Mouse (Mus musculus) liver, postnatal 0 days (tissue): ENCODE measurements around the gene Gfpt2.

Experiments used
- CTCF ChIP-seq: sonication (generic); IDR thresholded peaks from 2 replicates; pipeline ENCODE4 v1.5.1; 2016; ENCODE audit warnings: antibody characterized with exemption, low read depth
- EP300 ChIP-seq: IDR thresholded peaks from 2 replicates; pipeline ENCODE4 v1.6.1; 2016; ENCODE audit warnings: antibody characterized with exemption, low read depth, mild to moderate bottlenecking

GRCm38 (mm10) chr11:49845958-49846357 is 52.0 kb downstream of the Gfpt2 start:
- no peak for TF ChIP-seq EP300
- no peak for TF ChIP-seq CTCF
